Mouse (Mus musculus): ENCODE measurements around the gene Eef1a1. TPM values are rescaled to one million over a fixed set of nuclear protein-coding genes. Genes with fewer than 3 reads are reported as not detected.
"Not testable (repeated sequence)": the region's sequence is repeated elsewhere in the genome, so short reads cannot be mapped to it uniquely, and the experiment has no call there.

Gene Eef1a1
- 1,000 to 10,000 TPM; 2,769 to 2,846 TPM for total RNA-seq (2021)
- long read RNA-seq, experiment 1, transcript Eef1a1-201 (8 exons, 1,794 nt): major isoform, 329 of 431 reads
- long read RNA-seq, experiment 1, partial matches to known transcripts: 88 of 431 reads
- long read RNA-seq, experiment 1, other reads (novel, unspliced or antisense): 14 of 431 reads
- long read RNA-seq, experiment 2, transcript Eef1a1-201 (8 exons, 1,794 nt): major isoform, 265 of 355 reads
- long read RNA-seq, experiment 2, partial matches to known transcripts: 80 of 355 reads
- long read RNA-seq, experiment 2, other reads (novel, unspliced or antisense): 10 of 355 reads

GRCm38 (mm10) chr9:78488890-78489420, at the start of gene Eef1a1:
TSS of gene Eef1a1 (minus strand) at chr9:78489151.
- DNase-seq (ENCODE audit: low spot score in 2 of 2): peak in 1 of 2 experiments; percentile 22
- intact Hi-C loops (cut with DNase I): no loop called here

GRCm38 (mm10) chr9:78538421-78538820, 49.5 kb upstream of the Eef1a1 start:
- intact Hi-C loops (cut with DNase I): no loop called here
- DNase-seq (ENCODE audit: low spot score in 2 of 2): no peak

- no peak for DNase-seq (ENCODE audit: low spot score in 2 of 2)
- intact Hi-C loops (cut with DNase I): no loop called here
Observed at GRCm38 (mm10) chr9:78537154-78537873, 48.4 kb upstream of the Eef1a1 start.

GRCm38 (mm10) chr9:78534606-78535005, 45.7 kb upstream of the Eef1a1 start:
- intact Hi-C loops (cut with DNase I): no loop called here
- no peak for DNase-seq (ENCODE audit: low spot score in 2 of 2)

- intact Hi-C loops (cut with DNase I): no loop called here
Observed at GRCm38 (mm10) chr9:78533296-78533935, 44.5 kb upstream of the Eef1a1 start.

GRCm38 (mm10) chr9:78532341-78532819, 43.4 kb upstream of the Eef1a1 start:
- intact Hi-C loops (cut with DNase I): no loop called here
- no peak for DNase-seq (ENCODE audit: low spot score in 2 of 2)

More at GRCm38 (mm10) chr9:78533296-78533935, 44.5 kb upstream of the Eef1a1 start:
- no peak for DNase-seq (ENCODE audit: low spot score in 2 of 2)

- intact Hi-C loops (cut with DNase I): no loop called here
- no peak for DNase-seq (ENCODE audit: low spot score in 2 of 2)
Observed at GRCm38 (mm10) chr9:78531816-78532215, 42.9 kb upstream of the Eef1a1 start.

- intact Hi-C loops (cut with DNase I): loop anchor here (5.0 kb wide), 1 partner anchor 46 kb away; no protein-coding TSS in a partner anchor
- peak; percentile 70 to 79 for DNase-seq (ENCODE audit: low spot score in 2 of 2)
Observed at GRCm38 (mm10) chr9:78527767-78528381, 38.9 kb upstream of the Eef1a1 start.

- intact Hi-C loops (cut with DNase I): loop anchor here (5.0 kb wide), 1 partner anchor 45 kb away; no protein-coding TSS in a partner anchor
- DNase-seq (ENCODE audit: low spot score in 2 of 2): peak; percentile 58 to 74
Observed at GRCm38 (mm10) chr9:78527301-78527761, 38.4 kb upstream of the Eef1a1 start.

- intact Hi-C loops (cut with DNase I): loop anchor here (5.0 kb wide), 1 partner anchor 44 kb away; no protein-coding TSS in a partner anchor
Observed at GRCm38 (mm10) chr9:78526206-78526605, 37.3 kb upstream of the Eef1a1 start.

GRCm38 (mm10) chr9:78525451-78526135, 36.6 kb upstream of the Eef1a1 start:
- intact Hi-C loops (cut with DNase I): loop anchor here (5.0 kb wide), 1 partner anchor 43 kb away; no protein-coding TSS in a partner anchor
- DNase-seq (ENCODE audit: low spot score in 2 of 2): no peak

More at GRCm38 (mm10) chr9:78526206-78526605, 37.3 kb upstream of the Eef1a1 start:
- DNase-seq (ENCODE audit: low spot score in 2 of 2): no peak

- intact Hi-C loops (cut with DNase I): no loop called here
- peak in 1 of 2 experiments; percentile 28 for DNase-seq (ENCODE audit: low spot score in 2 of 2)
Observed at GRCm38 (mm10) chr9:78521689-78522088, 32.7 kb upstream of the Eef1a1 start.

- intact Hi-C loops (cut with DNase I): no loop called here
- DNase-seq (ENCODE audit: low spot score in 2 of 2): peak; percentile 41 to 90
Observed at GRCm38 (mm10) chr9:78520780-78521601, 32.0 kb upstream of the Eef1a1 start.

- intact Hi-C loops (cut with DNase I): no loop called here
- no peak for DNase-seq (ENCODE audit: low spot score in 2 of 2)
Observed at GRCm38 (mm10) chr9:78520127-78520779, 31.3 kb upstream of the Eef1a1 start.

GRCm38 (mm10) chr9:78517237-78517636, 28.3 kb upstream of the Eef1a1 start:
- intact Hi-C loops (cut with DNase I); DNase-seq (ENCODE audit: low spot score in 2 of 2): not testable (repeated sequence)

- intact Hi-C loops (cut with DNase I): no loop called here
- DNase-seq (ENCODE audit: low spot score in 2 of 2): no peak
Observed at GRCm38 (mm10) chr9:78516125-78516524, 27.2 kb upstream of the Eef1a1 start.

GRCm38 (mm10) chr9:78514681-78515080, 25.7 kb upstream of the Eef1a1 start:
- intact Hi-C loops (cut with DNase I): no loop called here
- no peak for DNase-seq (ENCODE audit: low spot score in 2 of 2)

Data from left cerebral cortex, postnatal 14 days (tissue).